Mouse (Mus musculus): ENCODE data around the gene Ascc2. TPM values are rescaled to one million over a fixed set of nuclear protein-coding genes. Genes with fewer than 3 reads are reported as not detected.

Gene Ascc2
- 10 to 100 TPM; 23.3 to 24.8 TPM for polyA plus RNA-seq (2012; fragmentation: generic; extraction: Trizol)

GRCm38 (mm10) chr11:4637534-4638234, at the start of gene Ascc2:
TSS of gene Ascc2 (plus strand) at chr11:4637747.

GRCm38 (mm10) chr11:4594608-4595500, 42.7 kb upstream of the Ascc2 start, which contains the start of gene Mtmr3:
TSS of gene Mtmr3 (minus strand) at chr11:4594863.

GRCm38 (mm10) chr11:4620017-4620485, 17.5 kb upstream of the Ascc2 start, which contains the start of gene Gm11032:
TSS of gene Gm11032 (plus strand) at chr11:4620067.

GRCm38 (mm10) chr11:4704072-4704964, 66.8 kb downstream of the Ascc2 start, which contains the start of the genes Uqcr10 and Zmat5:
TSS of gene Uqcr10 (minus strand) at chr11:4704342.
TSS of gene Zmat5 (plus strand) at chr11:4704678.

Other genes with a start within 250 kb of the Ascc2 start
- gene Hormad2, start 196.6 kb upstream of the Ascc2 start, polyA plus RNA-seq (2012; fragmentation: generic; extraction: Trizol): under 1 TPM; 0.05 to 0.13 TPM
- 10 to 100 TPM in 1 of 2 experiments, 1 to 10 TPM in 1; 3.7 to 27.7 TPM for gene Mtmr3, start 42.9 kb upstream of the Ascc2 start, polyA plus RNA-seq (2012; fragmentation: generic; extraction: Trizol)
- not detected for gene Gm11032, start 17.7 kb upstream of the Ascc2 start, polyA plus RNA-seq (2012; fragmentation: generic; extraction: Trizol)
- gene Uqcr10, start 66.6 kb downstream of the Ascc2 start, polyA plus RNA-seq (2012; fragmentation: generic; extraction: Trizol): 1,000 to 10,000 TPM in 1 of 2 experiments, 100 to 1,000 TPM in 1; 830 to 1,141 TPM
- 10 to 100 TPM; 51.7 to 78.9 TPM for gene Zmat5, start 66.9 kb downstream of the Ascc2 start, polyA plus RNA-seq (2012; fragmentation: generic; extraction: Trizol)
- under 1 TPM; 0.09 to 0.21 TPM for gene Cabp7, start 109.0 kb downstream of the Ascc2 start, polyA plus RNA-seq (2012; fragmentation: generic; extraction: Trizol)
- gene Nf2, start 211.8 kb downstream of the Ascc2 start, polyA plus RNA-seq (2012; fragmentation: generic; extraction: Trizol): 10 to 100 TPM in 1 of 2 experiments, 1 to 10 TPM in 1; 9.6 to 38.1 TPM
- 10 to 100 TPM in 1 of 2 experiments, 1 to 10 TPM in 1; 6.7 to 11.4 TPM for gene Nipsnap1, start 236.2 kb downstream of the Ascc2 start, polyA plus RNA-seq (2012; fragmentation: generic; extraction: Trizol)

Data from C3H10T1/2 (cell line).